Mouse (Mus musculus) kidney, embryonic 14.5 days (tissue): ENCODE results near the gene Mtcl1. TPM values are rescaled to one million over a fixed set of nuclear protein-coding genes. Genes with fewer than 3 reads are reported as not detected.
"Not testable (repeated sequence)": the region's sequence is repeated elsewhere in the genome, so short reads cannot be mapped to it uniquely, and the experiment has no call there.

Experiments used
- ATAC-seq: fragments of 200-750 bp; cut with Nextera tagmentation; 2 replicates; pipeline ENCODE4 v1.8.0; 2017; ENCODE audit warnings: moderate number of reproducible peaks, mild to moderate bottlenecking, moderate TSS enrichment, moderate library complexity; ENCODE audit not compliant: low FRiP score, low TSS enrichment
- H3K27ac ChIP-seq: fragments of 300-500 bp; sonication (generic); 2 replicates; pipeline ENCODE4 v1.5.1; 2014; ENCODE audit warnings: low read depth, mild to moderate bottlenecking, low read length, moderate library complexity, mixed read lengths
- H3K27me3 ChIP-seq: fragments of 300-500 bp; sonication (generic); 2 replicates; pipeline ENCODE4 v1.6.1; 2014; ENCODE audit warnings: mild to moderate bottlenecking, low read length; ENCODE audit not compliant: control insufficient read depth, insufficient read depth
- H3K36me3 ChIP-seq: fragments of 300-500 bp; sonication (generic); 2 replicates; pipeline ENCODE4 v1.6.1; 2014; ENCODE audit warnings: low read length, mixed read lengths; ENCODE audit not compliant: control insufficient read depth, insufficient read depth
- H3K4me1 ChIP-seq: fragments of 300-500 bp; sonication (generic); 2 replicates; pipeline ENCODE4 v1.6.1; 2014; ENCODE audit warnings: low read length, mixed read lengths; ENCODE audit not compliant: control insufficient read depth, insufficient read depth
- H3K4me2 ChIP-seq: fragments of 300-500 bp; sonication (generic); replicated peaks from 2 replicates; pipeline ENCODE4 v1.6.1; 2014; ENCODE audit warnings: low read depth, mild to moderate bottlenecking, low read length
- H3K4me3 ChIP-seq: fragments of 300-500 bp; sonication (generic); 2 replicates; pipeline ENCODE4 v1.5.1; 2014; ENCODE audit warnings: mild to moderate bottlenecking, low read length
- H3K9ac ChIP-seq: fragments of 300-500 bp; sonication (generic); 2 replicates; pipeline ENCODE4 v1.6.1; 2014; ENCODE audit warnings: low read depth, mild to moderate bottlenecking, low read length, moderate library complexity
- H3K9me3 ChIP-seq: fragments of 300-500 bp; sonication (generic); 2 replicates; pipeline ENCODE4 v1.6.1; 2016; ENCODE audit warnings: low read length; ENCODE audit not compliant: control insufficient read depth
- WGBS: fragments of 180-500 bp; shearing (Covaris S2); extraction: QIAGEN DNeasy Blood & Tissue Kit; methylation state at CpG from one replicate; pipeline ENCODE4 v1.1.7; 2014; 5-methylcytosine and 5-hydroxymethylcytosine counted together
- polyA plus RNA-seq: library from polyadenylated mRNA; unstranded; fragments of >200 nt; fragmentation: Nextera tagmentation; extraction: Ambion mirVana; gene quantifications from 2 replicates; pipeline ENCODE4 v1.2.1, GENCODE M21; 2014

Mtcl1 gene
- polyA plus RNA-seq, 1 experiment from 2014 or later, result 6.8 TPM

- Histone ChIP-seq H3K27ac (no peak overlapping the region), H3K9ac (no peak overlapping the region), H3K4me2 (no peak overlapping the region), H3K9me3 (no peaks in the 10 kb centered on the region), H3K4me1 (no peaks in the 10 kb centered on the region), H3K27me3 (no peaks in the 10 kb centered on the region), H3K36me3 (peaks cover 6% of the 10 kb centered on the region), H3K4me3 (no peak overlapping the region)
- no peak for ATAC-seq
- 17% methylated on average over 11 of the region's 11 CpGs for WGBS
Observed at GRCm38 (mm10) chr17:66439051-66439753, 10.3 kb downstream of the Mtcl1 start.

GRCm38 (mm10) chr17:66438137-66438536 is 11.4 kb downstream of the Mtcl1 start:
- H3K9me3 ChIP-seq, result no peaks in the 10 kb centered on the region
- no peak overlapping the region for H3K9ac ChIP-seq
- ATAC-seq, result no peak
- H3K4me3 ChIP-seq, result no peak overlapping the region
- peaks cover 6% of the 10 kb centered on the region for H3K36me3 ChIP-seq
- WGBS, result 79% methylated on average over 12 of the region's 12 CpGs
- no peaks in the 10 kb centered on the region for H3K4me1 ChIP-seq
- no peak overlapping the region for H3K27ac ChIP-seq
- H3K27me3 ChIP-seq, result no peaks in the 10 kb centered on the region
- no peak overlapping the region for H3K4me2 ChIP-seq

- Histone ChIP-seq H3K36me3 (peaks cover 6% of the 10 kb centered on the region), H3K4me1 (no peaks in the 10 kb centered on the region), H3K27ac (no peak overlapping the region), H3K4me2 (no peak overlapping the region), H3K27me3 (no peaks in the 10 kb centered on the region), H3K4me3 (no peak overlapping the region), H3K9me3 (no peaks in the 10 kb centered on the region), H3K9ac (no peak overlapping the region)
- ATAC-seq, result no peak
- 76% methylated on average over 8 of the region's 8 CpGs for WGBS
Observed at GRCm38 (mm10) chr17:66436811-66437210, 12.7 kb downstream of the Mtcl1 start.

GRCm38 (mm10) chr17:66435982-66436381 is 13.6 kb downstream of the Mtcl1 start:
- Histone ChIP-seq H3K4me1 (no peaks in the 10 kb centered on the region), H3K27ac (no peak overlapping the region), H3K4me2 (no peak overlapping the region), H3K4me3 (no peak overlapping the region), H3K9ac (no peak overlapping the region), H3K27me3 (no peaks in the 10 kb centered on the region), H3K9me3 (no peaks in the 10 kb centered on the region), H3K36me3 (peaks cover 6% of the 10 kb centered on the region)
- 95% methylated on average over 15 of the region's 15 CpGs for WGBS
- ATAC-seq, result no peak

GRCm38 (mm10) chr17:66435007-66435406 is 14.5 kb downstream of the Mtcl1 start:
- no peak overlapping the region for H3K4me2 ChIP-seq
- peaks cover 6% of the 10 kb centered on the region for H3K36me3 ChIP-seq
- no peaks in the 10 kb centered on the region for H3K9me3 ChIP-seq
- no peak overlapping the region for H3K27ac ChIP-seq
- no peak overlapping the region for H3K4me3 ChIP-seq
- no peak for ATAC-seq
- H3K9ac ChIP-seq, result no peak overlapping the region
- no peaks in the 10 kb centered on the region for H3K4me1 ChIP-seq
- H3K27me3 ChIP-seq, result no peaks in the 10 kb centered on the region
- 92% methylated on average over 14 of the region's 14 CpGs for WGBS

- H3K27me3 ChIP-seq, result no peaks in the 10 kb centered on the region
- H3K36me3 ChIP-seq, result peaks cover 6% of the 10 kb centered on the region
- no peak overlapping the region for H3K4me2 ChIP-seq
- no peak overlapping the region for H3K4me3 ChIP-seq
- no peak overlapping the region for H3K27ac ChIP-seq
- no peaks in the 10 kb centered on the region for H3K4me1 ChIP-seq
- no peak overlapping the region for H3K9ac ChIP-seq
- WGBS, result 94% methylated on average over 7 of the region's 7 CpGs
- ATAC-seq, result no peak
- H3K9me3 ChIP-seq, result no peaks in the 10 kb centered on the region
Observed at GRCm38 (mm10) chr17:66434566-66434965, 15.0 kb downstream of the Mtcl1 start.

GRCm38 (mm10) chr17:66424601-66425000 is 24.9 kb downstream of the Mtcl1 start:
- not testable (repeated sequence) for ATAC-seq, H3K4me1 ChIP-seq, H3K27ac ChIP-seq, H3K36me3 ChIP-seq, H3K9me3 ChIP-seq, H3K4me2 ChIP-seq, H3K27me3 ChIP-seq, H3K4me3 ChIP-seq, H3K9ac ChIP-seq
- WGBS, result 97% methylated on average over 4 of the region's 4 CpGs

GRCm38 (mm10) chr17:66419421-66419820 is 30.1 kb downstream of the Mtcl1 start:
- Histone ChIP-seq H3K27me3 (no peaks in the 10 kb centered on the region), H3K27ac (no peak overlapping the region), H3K9me3 (no peaks in the 10 kb centered on the region), H3K4me1 (peaks cover 24% of the 10 kb centered on the region), H3K4me3 (no peak overlapping the region), H3K36me3 (no peaks in the 10 kb centered on the region), H3K9ac (no peak overlapping the region), H3K4me2 (no peak overlapping the region)
- WGBS, result 47% methylated on average over 8 of the region's 8 CpGs
- ATAC-seq, result peak; percentile 37; the same call in 1 of the 2 replicates

- WGBS, result 21% methylated on average over 4 of the region's 4 CpGs
- H3K4me3 ChIP-seq, result no peak overlapping the region
- H3K4me1 ChIP-seq, result peaks cover 28% of the 10 kb centered on the region
- ATAC-seq, result no peak
- no peak overlapping the region; the same call in 1 of the 2 replicates for H3K9ac ChIP-seq
- H3K36me3 ChIP-seq, result no peaks in the 10 kb centered on the region
- H3K4me2 ChIP-seq, result no peak overlapping the region
- H3K27ac ChIP-seq, result peak overlapping the region; percentile 78; the same call in 1 of the 2 replicates
- no peaks in the 10 kb centered on the region for H3K27me3 ChIP-seq
- H3K9me3 ChIP-seq, result no peaks in the 10 kb centered on the region
Observed at GRCm38 (mm10) chr17:66417748-66418147, 31.8 kb downstream of the Mtcl1 start.
